Mouse (Mus musculus) kidney, adult 11 months (tissue): Measurements from ENCODE around the gene Vsig2.

Experiments used
- DNase-seq: peaks from one replicate; pipeline ENCODE4 v3.0.0; 2022

The Vsig2 gene

GRCm38 (mm10) chr9:37539170-37540025 lies at the start of gene Vsig2:
TSS of gene Vsig2 (plus strand) at chr9:37539255.
- no peak for DNase-seq

- peak; percentile 24 for DNase-seq
These were observed 49.5 kb upstream of the Vsig2 start for GRCm38 (mm10) chr9:37489446-37490120.

GRCm38 (mm10) chr9:37495761-37496160 lies 43.3 kb upstream of the Vsig2 start:
- no peak for DNase-seq

GRCm38 (mm10) chr9:37496325-37496724 lies 42.7 kb upstream of the Vsig2 start:
- no peak for DNase-seq

- no peak for DNase-seq
These were observed 38.9 kb upstream of the Vsig2 start for GRCm38 (mm10) chr9:37500201-37500600.

- DNase-seq: no peak
These were observed 37.9 kb upstream of the Vsig2 start for GRCm38 (mm10) chr9:37501170-37501569.

- DNase-seq: no peak
These were observed 34.7 kb upstream of the Vsig2 start for GRCm38 (mm10) chr9:37504348-37504747.

GRCm38 (mm10) chr9:37506023-37506422 lies 33.0 kb upstream of the Vsig2 start:
- DNase-seq: no peak

- DNase-seq: no peak
These were observed 27.0 kb upstream of the Vsig2 start for GRCm38 (mm10) chr9:37512097-37512496.

- no peak for DNase-seq
These were observed 24.6 kb upstream of the Vsig2 start for GRCm38 (mm10) chr9:37514456-37514855.

GRCm38 (mm10) chr9:37517467-37517866 lies 21.6 kb upstream of the Vsig2 start:
- DNase-seq: no peak

- no peak for DNase-seq
These were observed 20.1 kb upstream of the Vsig2 start for GRCm38 (mm10) chr9:37518991-37519390.

- no peak for DNase-seq
These were observed 19.1 kb upstream of the Vsig2 start for GRCm38 (mm10) chr9:37519995-37520394.

- no peak for DNase-seq
These were observed 13.6 kb upstream of the Vsig2 start for GRCm38 (mm10) chr9:37525461-37525860.

GRCm38 (mm10) chr9:37526443-37527395 lies 12.3 kb upstream of the Vsig2 start:
- no peak for DNase-seq

- DNase-seq: peak; percentile 77
These were observed 11.4 kb upstream of the Vsig2 start, which contains the start of gene Esam for GRCm38 (mm10) chr9:37527396-37528224. TSS of gene Esam (plus strand) at chr9:37528078.

GRCm38 (mm10) chr9:37528225-37528970 lies 10.7 kb upstream of the Vsig2 start:
- peak; percentile 30 for DNase-seq

GRCm38 (mm10) chr9:37530031-37530887 lies 8.8 kb upstream of the Vsig2 start:
- DNase-seq: peak; percentile 82

- DNase-seq: peak; percentile 89
These were observed 8.0 kb upstream of the Vsig2 start for GRCm38 (mm10) chr9:37530888-37531705.
